Mouse (Mus musculus) small intestine, adult 2 months (tissue): ENCODE data around the gene Krtdap.
"Not testable (repeated sequence)": the region's sequence is repeated elsewhere in the genome, so short reads cannot be mapped to it uniquely, and the experiment has no call there.

Experiments used
- CTCF ChIP-seq: fragments of 200-500 bp; IDR thresholded peaks from 2 replicates; pipeline ENCODE4 v1.5.1; 2012; ENCODE audit warnings: low read depth, mild to moderate bottlenecking, control low read depth, inconsistent platforms, low read length, moderate library complexity, mixed read lengths; ENCODE audit not compliant: insufficient replicate concordance, insufficient read length; ENCODE audit errors: extremely low read depth
- POLR2A ChIP-seq: fragments of 200-500 bp; IDR thresholded peaks from 2 replicates; pipeline ENCODE4 v1.6.1; 2012; ENCODE audit warnings: low read depth, mild to moderate bottlenecking, control low read depth, inconsistent platforms, low read length, moderate library complexity

DNA sequence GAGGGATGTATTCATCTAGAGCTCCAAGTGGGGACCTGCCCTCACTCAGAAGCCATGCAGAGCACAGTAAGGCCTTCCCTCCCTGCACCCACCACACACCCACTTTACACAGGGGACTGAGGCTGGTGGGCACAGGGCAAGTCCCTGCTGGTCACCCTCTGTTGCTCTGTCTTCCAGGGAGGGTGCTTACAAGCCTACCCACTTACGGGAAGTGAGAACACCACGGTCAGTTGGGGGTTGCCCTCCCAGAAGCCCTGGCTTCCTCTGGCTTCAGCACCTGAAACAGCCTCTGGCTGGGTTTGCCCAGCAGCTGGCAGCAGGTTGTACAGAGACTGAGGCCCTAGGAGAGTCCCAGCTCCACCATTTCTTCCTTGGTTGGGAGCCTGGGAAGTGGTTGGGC, 45.1 kb upstream of the Krtdap start:
- not testable (repeated sequence) for TF ChIP-seq CTCF, POLR2A
